Mouse (Mus musculus) layer of hippocampus, postnatal 10 days (tissue): ENCODE results near the gene Rnf144b. TPM values are rescaled to one million over a fixed set of nuclear protein-coding genes. Genes with fewer than 3 reads are reported as not detected.
A peak's percentile ranks its signal among the peaks of the same experiment; 100 is the strongest.

Experiments used
- DNase-seq, 2 experiments: peaks; one replicate each; pipeline ENCODE4 v3.0.0; 2021; ENCODE audit warnings: low spot score in 2 of 2
- long read RNA-seq: library from polyadenylated mRNA; stranded (forward); transcript quantifications from one replicate; pipeline ENCODE4 v2.0.0, GENCODE M21; 2023
- total RNA-seq, 2 experiments: library from RNA; stranded (reverse); gene quantifications; 2 replicates each; pipeline ENCODE4 v1.2.3; 2021

The Rnf144b gene
- 1 to 10 TPM; 8.9 to 9.1 TPM for total RNA-seq
- long read RNA-seq, partial matches to known transcripts, result 0 of 1 reads
- long read RNA-seq, other reads (novel, unspliced or antisense), result 0 of 1 reads

DNA sequence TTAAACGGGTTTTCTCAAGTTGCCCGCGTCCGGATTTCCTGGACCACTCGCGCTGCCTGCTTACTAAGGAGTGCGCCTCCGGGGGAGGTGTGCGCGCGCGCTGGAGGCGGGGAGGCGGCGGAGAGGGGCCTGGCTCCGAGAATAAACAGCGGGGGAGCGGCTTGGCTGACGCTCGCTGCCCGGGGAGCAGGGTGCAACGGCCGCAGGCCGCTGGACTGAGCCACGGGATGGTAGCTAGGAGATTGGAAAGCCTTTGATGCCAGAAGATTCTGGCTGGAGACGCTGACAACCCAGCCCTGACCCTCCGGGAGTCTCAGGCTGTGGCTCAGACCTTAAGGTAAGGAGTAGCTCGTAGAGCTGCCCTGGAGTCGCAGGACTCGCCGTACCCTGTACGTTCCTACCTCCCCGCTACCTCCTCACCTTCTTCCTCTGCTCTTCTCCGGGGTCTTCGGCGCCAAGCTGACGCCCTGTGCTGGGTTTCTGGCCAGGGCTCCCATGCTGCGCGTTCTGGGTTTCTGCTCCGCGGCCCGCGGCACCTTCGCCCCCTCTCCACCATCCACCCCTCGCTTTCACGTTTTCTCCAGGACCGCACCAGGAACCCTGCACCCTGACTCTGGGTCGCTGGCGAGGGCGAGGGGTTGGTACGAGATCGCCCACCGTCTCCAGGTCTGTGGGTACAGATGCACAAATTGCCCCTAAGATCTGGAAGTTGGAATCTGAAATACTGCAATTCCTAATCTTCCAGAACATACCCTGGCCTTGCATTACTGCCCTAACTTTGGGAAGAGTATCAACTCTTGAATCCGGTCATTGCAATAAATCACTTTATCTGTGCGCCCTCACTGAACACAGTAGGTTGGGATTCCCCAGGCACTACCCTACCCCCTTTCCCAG, at the start of gene Rnf144b:
Rnf144b (plus strand) TSS at position 120 of the 894 bp plus-strand sequence.
- peak; percentile 30 to 54 for DNase-seq

DNA sequence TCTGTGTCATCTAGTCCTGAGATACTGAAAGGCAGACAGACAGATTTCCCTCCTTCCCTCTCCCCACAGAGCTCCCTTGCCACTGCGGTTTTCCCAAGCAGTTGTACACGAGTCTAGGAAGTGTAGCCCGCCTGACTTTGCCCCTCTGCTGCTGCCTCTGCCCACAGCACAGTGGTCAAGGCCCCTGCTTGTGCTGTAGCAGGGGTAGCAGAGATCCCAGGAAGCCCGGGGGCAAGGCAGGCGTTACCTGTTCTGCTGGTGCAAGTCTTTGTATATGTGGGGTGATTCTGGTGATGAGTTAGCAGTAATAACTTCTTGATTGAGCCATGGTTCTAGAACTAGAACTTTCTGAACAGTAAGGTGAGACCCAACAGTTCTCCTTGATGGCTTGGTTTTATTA, 46.3 kb upstream of the Rnf144b start:
- no peak for DNase-seq

DNA sequence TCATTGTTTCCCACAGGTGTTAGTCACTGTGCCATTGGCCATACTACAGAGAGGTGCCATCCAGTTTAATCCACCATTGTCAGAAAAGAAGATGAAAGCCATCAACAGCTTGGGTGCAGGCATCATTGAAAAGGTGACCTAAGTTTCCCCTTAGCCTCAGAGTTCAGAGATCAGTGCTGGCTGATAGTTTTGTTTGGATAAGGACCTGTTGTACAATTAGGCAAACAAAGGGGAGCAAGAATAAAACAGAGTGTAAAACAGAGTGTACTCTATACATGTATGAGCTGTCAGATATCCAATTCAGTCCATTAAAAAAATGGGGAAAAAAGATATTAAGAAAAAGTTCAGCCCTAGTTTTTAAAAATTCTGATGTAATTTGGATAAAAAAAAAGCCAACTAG, 45.1 kb upstream of the Rnf144b start:
- DNase-seq, result no peak

DNA sequence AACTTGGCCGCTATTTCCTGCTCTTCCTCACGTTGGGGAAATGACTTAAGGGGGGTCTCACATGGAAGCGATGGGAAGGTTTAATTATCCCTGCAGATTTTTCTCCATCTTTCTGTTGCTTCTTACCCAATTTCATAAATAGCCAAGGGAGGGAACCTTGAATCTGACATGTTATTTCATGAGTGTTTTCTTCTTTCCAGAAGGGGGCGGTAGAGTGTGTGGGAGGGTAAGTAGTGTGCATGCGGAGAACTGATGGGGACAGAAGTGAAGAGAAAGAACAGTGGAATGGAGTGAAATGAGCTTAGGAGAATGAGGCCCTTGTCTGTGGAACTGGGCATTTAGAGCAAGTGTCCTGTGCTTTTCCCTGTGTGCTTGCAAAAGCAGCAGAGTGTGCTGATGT, 43.7 kb upstream of the Rnf144b start:
- no peak for DNase-seq

DNA sequence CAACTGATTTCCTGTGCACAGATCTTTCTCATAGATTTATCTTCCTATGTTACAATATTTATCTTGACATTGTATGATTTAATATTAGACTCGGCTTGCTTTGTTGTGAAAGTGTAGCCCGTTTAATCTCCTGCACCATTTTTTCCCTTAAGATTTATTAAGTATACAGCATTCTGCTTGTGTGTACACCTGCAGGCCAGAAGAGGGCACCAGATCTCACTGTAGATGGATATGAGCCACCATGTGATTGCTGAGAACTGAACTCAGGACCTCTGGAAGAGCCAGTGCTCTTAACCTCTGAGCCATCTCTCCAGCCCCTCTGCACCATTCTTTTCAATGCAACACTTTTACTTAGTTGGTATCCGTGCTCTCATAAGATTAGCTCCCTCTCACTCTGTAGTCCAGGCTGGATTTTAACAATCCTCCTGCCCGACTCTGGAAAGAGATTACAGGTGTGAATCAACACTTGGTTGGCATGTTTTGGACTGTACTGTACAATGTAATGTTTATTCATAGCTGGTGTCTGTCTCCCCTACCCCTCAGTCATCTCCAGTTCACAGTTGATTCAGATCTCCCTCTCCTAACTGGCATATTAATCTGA, 41.5 kb upstream of the Rnf144b start:
- no peak for DNase-seq

DNA sequence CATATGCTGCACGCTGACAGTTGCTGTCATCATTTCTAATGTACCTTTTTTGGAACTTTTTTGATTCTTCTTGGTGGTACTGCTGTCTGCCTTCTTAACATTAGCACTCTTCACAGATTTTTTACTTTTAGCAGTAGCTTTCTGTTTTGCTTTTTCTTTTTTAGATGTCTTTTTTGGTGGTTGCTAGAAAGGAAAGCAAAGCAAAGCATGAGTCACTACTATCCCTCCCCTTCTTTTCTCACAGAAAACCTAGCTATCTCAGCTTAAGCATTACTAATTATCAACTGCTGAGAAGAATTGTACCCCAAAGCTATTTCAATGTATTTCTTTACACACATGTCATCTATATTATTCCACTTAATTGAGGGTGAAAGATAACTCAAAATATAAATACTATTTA, 34.0 kb upstream of the Rnf144b start:
- DNase-seq, result no peak

DNA sequence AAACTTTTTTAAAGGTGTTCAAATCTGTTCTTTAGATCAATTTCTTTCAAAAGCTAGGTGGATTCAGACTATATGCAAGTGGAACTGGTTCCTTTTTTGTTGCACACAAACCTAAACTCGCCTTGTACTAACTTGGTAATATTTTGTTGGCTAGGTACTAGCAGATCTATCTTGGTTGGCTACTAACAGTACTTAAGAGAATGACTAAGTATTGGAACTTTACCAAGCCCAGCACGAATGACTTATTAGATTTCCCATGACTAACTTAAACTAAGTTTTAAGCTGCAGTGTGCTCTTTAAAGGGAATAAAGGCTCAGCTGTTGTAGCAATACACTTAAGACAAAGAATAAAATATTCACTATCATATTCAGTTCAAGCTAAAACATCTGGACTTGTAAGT, 33.2 kb upstream of the Rnf144b start:
- no peak for DNase-seq

DNA sequence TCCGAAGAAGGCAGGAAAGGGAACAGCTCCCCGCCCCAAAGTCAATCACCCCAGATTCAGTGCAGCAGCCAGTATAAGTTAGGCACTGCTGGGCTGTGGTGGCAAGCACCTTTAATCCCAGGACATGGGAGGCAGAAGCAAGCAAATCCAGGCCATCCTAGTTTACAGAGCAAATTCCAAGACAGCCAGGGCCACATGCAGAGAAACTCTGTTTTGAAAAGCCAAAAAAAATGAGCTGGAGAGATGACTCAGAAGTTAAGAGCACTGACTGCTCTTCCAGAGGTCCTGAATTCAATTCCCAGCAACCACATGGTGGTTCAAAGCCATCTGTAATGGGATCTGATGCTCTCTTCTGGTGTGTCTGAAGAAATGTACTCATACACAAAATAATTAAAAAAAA, 28.7 kb upstream of the Rnf144b start:
- DNase-seq, result no peak

DNA sequence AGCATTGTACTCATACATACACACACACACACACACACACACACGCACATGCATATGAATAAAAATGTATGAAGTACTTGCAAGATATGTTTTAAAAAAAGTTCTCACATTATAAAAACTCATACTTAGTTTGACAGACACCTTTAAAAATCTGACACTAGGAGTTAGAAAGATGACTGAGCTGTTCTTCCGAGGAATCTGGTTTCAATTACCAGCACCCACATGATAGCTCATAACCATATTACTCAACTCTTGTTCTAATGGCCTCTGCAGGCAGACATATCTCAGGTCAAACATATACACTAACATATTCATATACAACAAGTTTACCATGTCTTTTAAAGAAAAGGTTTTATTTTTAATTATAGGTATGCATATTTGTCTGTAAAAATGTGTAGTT, 25.9 kb upstream of the Rnf144b start:
- DNase-seq, result no peak

DNA sequence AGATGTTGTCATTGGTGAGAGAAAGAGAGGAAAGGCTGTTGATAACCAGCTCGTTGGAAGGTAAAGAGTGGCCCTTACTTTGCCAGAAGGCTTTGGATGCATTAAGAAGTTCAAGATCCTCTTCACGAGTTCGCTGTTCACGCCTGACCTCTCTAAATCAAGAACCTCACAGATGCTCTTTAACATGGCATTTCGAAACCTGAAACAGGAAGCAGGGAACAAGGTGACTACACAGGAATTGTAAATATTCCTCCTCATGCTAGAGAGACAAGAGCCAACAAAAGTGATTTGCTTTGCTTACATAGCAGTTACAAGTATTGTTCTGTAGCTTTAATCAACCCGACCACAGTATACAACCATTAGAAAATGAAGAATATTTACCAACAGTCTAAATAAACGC, 23.2 kb upstream of the Rnf144b start:
- no peak for DNase-seq

DNA sequence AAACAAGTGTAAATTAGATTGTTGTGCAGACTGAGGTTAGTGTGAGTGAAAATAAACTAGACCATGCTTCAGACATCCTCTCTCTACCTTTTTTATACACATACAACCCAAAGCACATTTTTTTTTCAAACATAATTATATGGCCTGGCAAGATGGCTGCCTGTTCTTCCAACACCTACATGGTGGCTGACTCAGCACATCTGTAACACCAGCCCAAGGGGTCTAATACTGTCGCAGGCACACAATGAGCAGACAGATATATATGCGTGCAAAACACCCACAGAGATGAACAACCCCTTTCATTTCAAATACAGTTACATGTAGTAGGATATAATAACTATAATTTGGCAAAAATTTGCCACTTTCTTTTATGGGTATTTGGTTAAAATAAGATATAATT, 21.9 kb upstream of the Rnf144b start:
- DNase-seq, result no peak

DNA sequence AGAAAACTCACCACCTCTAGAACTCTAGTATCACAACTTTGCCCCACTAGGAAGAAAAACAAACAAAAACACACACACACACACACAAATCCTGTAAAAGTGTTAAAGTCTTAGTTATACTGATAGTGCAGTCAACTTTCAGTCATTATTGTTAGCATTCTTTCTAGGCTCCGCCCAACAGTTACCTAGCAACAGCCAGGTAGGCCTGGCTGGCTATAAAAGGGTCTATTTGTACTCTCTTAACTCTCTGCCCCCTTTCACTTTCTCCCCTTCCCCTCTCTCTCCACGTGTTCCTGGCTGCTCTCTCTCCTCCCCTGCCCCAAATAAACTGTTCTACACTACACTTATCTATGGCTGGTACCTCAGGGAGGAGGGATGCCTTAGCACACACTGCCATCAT, 18.3 kb upstream of the Rnf144b start:
- DNase-seq, result no peak

DNA sequence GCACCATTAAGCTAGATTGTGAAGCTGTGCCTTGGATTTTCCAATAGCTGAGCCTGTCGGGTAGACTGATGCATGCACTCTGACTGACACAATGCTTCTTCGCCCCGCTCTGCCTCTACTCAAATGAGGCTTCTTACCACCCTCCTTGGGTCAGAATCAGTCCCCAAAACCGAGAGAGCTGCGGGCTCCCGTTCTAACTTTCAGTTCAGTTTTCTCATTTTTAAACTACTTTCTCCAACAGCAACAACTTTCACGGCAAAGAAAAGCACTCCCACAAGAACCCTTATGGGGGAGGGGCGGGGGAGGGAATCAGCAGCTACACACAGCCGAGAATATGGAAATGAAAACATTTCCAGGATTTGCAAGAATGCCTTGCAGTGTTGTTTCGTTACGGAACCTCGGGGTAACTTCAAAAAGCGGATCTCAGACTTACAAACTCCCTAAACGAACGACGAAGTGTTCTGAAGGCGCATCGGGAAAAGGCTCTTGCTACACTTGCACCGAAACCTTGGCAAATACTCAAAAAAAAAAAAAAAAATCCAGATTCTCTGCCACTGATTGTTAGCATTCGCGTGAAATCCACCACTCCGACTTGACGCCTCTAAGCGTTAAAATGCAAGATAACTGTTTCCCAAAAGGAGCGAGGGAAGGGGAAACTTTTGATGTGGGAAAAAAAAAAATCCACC, 17.5 kb upstream of the Rnf144b start:
- peak; percentile 15 to 22 for DNase-seq

DNA sequence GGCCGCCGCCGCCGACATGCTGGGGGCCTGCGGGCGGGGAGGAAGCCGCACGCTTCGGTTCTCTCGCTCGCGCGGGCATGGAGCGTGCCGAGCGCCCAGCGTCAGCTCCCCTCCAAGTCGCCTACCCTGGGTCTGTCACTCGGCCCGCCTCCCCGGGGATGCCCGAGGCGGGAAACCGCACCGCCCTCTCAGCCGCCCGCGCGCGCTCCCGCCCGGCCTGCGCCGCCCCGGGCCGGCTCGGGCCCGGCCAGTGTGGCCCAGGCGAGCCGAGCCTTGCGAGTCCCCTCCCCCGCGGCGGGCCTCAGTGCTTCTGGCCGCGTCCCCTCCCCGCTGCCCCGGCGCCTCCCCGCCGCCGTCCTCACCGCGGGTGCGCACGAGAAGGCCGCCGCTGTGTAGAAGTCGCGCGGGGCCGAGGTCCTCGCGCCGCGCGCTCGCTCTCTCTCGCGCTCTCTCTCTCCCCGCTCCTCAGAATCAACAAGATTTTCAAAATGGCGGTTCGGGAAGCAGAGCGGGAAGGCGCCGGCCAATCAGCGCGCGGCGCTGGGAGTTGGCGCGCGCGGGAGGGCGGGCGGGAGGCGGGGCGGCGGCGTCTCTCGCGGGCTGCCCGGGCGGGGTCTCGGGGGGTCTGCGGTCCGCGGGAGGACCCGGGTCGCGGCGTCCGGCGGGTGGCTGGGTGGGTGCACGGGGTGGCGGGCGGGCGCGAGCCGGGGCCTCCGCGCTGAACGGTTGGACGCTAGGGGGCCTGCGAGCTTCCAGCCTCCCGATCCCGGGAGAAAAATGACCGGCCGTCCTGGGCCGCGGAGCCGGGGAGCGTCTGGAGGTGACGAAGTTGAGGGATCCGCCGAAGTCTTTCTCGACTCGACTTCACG, 16.5 kb upstream of the Rnf144b start, which contains the start of gene Dek:
Dek (minus strand) TSS at position 491 of the 869 bp plus-strand sequence.
- DNase-seq, result peak; percentile 81 to 86

DNA sequence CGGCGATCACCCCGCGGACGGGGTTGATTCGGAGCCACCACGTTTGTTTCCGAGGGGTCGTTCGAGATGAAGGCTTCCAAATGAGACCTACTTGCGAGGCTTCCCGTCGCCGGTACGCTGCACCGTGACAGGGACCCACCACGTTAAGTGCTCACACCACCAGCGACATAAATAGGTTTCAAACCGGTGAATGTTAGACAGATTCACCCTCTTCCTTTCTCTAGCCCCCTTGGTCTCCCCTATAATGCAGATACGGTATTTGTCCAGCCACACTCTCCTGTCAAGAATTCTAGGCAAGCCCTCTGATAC, 15.9 kb upstream of the Rnf144b start:
- DNase-seq, result no peak

DNA sequence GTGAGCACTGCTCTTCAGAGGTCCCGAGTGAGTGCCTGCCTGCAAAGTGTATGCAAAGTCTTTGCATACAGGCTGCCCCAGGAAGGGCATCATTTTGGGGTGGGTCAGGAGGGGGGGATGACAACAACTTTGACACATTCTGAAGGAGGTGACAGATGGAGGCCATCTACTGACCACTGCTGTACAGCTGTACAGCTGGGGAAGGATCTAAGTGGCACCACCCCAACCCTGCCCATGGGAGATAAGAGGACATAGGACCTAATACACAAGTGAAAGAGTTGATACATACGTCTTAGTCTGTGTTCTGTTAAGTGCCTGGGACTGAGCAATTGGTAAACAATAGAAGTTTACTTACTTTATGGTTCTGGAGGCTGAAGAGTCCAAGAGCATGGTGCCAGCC, 13.2 kb upstream of the Rnf144b start:
- no peak for DNase-seq

DNA sequence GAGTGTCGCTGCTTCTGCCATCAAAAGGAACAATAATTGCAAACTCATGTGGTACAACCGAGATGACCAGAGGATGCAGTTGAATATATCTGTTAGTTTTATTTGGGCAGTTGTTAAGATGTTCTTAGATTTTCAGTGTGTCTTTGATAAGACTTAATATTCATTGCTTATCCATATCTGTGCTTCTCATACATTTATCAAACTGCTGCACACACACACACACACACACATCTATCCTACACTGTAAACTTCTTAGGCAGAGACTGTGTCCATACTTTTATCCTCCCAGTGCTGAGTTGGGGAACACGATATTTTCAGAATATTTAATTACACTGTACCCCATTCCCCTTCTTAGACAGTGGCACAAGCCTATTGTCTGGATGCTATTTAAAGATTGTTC, 11.3 kb upstream of the Rnf144b start:
- no peak for DNase-seq

DNA sequence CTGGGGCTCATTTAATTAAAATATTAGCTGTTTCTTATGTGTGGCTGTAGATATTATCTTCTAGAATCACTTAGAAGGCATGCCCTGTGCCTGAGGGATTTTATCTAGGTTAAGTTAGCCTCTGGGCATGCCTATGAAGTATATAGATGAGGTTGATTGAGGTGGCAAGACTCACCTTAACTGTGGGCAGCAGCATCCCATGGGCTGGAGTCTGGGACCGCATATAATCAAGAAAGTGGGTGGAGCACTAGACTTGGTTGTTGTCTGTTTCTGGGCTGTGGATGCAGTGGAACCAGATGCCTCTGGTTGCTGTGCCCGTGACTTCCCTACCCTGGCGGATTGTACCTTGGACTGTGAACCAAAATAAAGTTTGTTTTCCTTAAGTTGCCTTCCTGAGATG, 10.4 kb upstream of the Rnf144b start:
- no peak for DNase-seq

DNA sequence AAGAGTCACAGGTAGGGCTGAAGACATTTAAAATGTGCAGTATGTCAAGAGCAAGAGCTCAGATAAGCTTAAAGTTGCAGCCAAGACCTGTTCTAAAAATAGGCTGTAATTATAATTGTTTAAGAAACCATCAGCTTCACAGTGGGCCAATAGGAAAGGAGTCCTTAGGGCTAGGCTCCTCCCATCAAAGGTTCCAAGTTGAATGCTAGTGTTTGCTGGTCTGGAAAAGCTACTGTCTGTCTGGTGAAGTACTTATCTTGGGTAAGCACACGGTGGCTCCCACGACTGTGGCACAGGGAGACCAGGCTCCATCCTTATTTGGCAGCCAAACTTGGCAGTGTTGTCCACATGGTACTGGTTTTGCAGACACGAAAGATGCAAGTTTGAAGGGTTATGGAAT, 9.5 kb upstream of the Rnf144b start:
- DNase-seq, result no peak

DNA sequence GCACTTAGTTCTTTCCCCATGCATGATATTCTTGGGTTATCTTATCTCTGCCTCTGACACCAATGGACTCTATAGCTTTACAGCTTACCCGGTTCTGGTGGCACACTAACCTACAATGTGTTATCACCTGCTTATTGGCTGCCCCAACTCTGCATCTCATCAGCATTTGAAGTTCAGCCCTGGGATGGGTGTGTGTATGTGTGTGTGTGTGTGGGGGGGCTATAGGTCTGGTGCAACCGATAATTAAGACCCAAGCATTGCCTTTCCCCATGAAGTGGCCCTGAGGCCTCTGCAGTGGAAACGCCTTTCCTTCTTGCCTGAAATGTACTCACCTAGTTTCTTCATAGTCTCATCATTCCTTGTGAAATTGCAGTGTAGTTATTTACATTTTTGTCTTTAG, 6.5 kb upstream of the Rnf144b start:
- no peak for DNase-seq

DNA sequence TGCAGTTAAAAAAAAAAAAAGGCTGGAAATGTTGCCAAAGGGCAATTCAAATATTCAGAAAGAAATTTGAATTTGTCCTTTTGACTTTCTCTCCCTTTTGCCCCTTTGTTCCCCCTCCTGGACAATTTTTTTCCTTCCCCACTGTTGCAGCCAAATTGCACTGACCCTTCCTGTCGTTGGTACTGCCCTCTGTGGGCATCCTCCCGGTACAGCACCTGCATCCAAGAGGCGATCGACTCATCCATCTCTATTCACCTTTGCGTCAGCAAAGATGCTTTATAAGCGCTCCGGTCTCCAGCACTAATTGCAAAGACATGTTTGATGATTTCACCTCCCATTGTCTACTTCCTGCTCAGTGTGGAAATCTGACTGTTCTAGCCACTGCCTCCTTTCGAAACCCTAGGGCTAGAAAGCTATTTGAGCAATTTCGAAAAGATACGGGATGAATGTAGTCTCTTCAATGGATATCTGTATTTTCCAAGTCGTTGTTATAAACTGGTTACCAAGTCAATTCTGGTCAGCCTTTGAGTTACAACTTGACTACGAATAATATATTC, 1.0 kb upstream of the Rnf144b start:
- no peak for DNase-seq
